Mouse (Mus musculus) 3T3-L1 (cell line): ENCODE measurements around the gene 5730480H06Rik.

Source experiments
- DNase-seq: peaks from one replicate; pipeline ENCODE4 v3.0.0-alpha.2; 2015; ENCODE audit warnings: low read depth, low spot score

5730480H06Rik gene

GRCm38 (mm10) chr5:48421957-48422356, 94.2 kb downstream of the 5730480H06Rik start:
- peak; percentile 80 for DNase-seq

- DNase-seq, result peak; percentile 75
Observed at GRCm38 (mm10) chr5:48430459-48430858, 102.7 kb downstream of the 5730480H06Rik start.

- DNase-seq, result no peak
Observed at GRCm38 (mm10) chr5:48448888-48449287, 121.1 kb downstream of the 5730480H06Rik start.

GRCm38 (mm10) chr5:48460221-48460620, 132.5 kb downstream of the 5730480H06Rik start:
- DNase-seq, result no peak
